Mouse (Mus musculus) forebrain, embryonic 13.5 days (tissue): ENCODE measurements around the gene Irs2. TPM values are rescaled to one million over a fixed set of nuclear protein-coding genes. Genes with fewer than 3 reads are reported as not detected.

ENCODE experiments used
- ATAC-seq: fragments of 200-750 bp; cut with Nextera tagmentation; 2 replicates; pipeline ENCODE4 v1.8.0; 2017
- H3K27ac ChIP-seq: fragments of 300-500 bp; sonication (generic); 2 replicates; pipeline ENCODE4 v1.5.1; 2015; ENCODE audit warnings: inconsistent platforms, mild to moderate bottlenecking, moderate library complexity
- H3K27me3 ChIP-seq: fragments of 300-500 bp; sonication (generic); 2 replicates; pipeline ENCODE4 v1.6.1; 2015; ENCODE audit warnings: mild to moderate bottlenecking, inconsistent platforms
- H3K36me3 ChIP-seq: fragments of 300-500 bp; sonication (generic); 2 replicates; pipeline ENCODE4 v1.6.1; 2015; ENCODE audit warnings: mild to moderate bottlenecking, inconsistent platforms; ENCODE audit not compliant: poor library complexity, severe bottlenecking
- H3K4me1 ChIP-seq: fragments of 300-500 bp; sonication (generic); 2 replicates; pipeline ENCODE4 v1.6.1; 2015; ENCODE audit warnings: inconsistent platforms
- H3K4me2 ChIP-seq: fragments of 300-500 bp; sonication (generic); 2 replicates; pipeline ENCODE4 v1.6.1; 2015; ENCODE audit warnings: inconsistent platforms, mild to moderate bottlenecking, moderate library complexity
- H3K4me3 ChIP-seq: fragments of 300-500 bp; sonication (generic); 2 replicates; pipeline ENCODE4 v1.5.1; 2015; ENCODE audit warnings: mild to moderate bottlenecking, inconsistent platforms
- H3K9ac ChIP-seq: fragments of 300-500 bp; sonication (generic); 2 replicates; pipeline ENCODE4 v1.6.1; 2015; ENCODE audit warnings: mild to moderate bottlenecking, inconsistent platforms
- H3K9me3 ChIP-seq: fragments of 300-500 bp; sonication (generic); replicated peaks from 2 replicates; pipeline ENCODE4 v1.6.1; 2016; ENCODE audit warnings: inconsistent platforms
- WGBS: fragments of 180-500 bp; shearing (Covaris S2); methylation state at CpG from one replicate; pipeline ENCODE4 v1.1.7; 2015; 5-methylcytosine and 5-hydroxymethylcytosine counted together
- polyA plus RNA-seq: library from polyadenylated mRNA; unstranded; fragments of >200 nt; fragmentation: Nextera tagmentation; extraction: Ambion mirVana; gene quantifications from 2 replicates; pipeline ENCODE4 v1.2.1, GENCODE M21; 2015

Gene Irs2
- polyA plus RNA-seq, 1 experiment from 2014 or later, result 4.5 TPM

DNA sequence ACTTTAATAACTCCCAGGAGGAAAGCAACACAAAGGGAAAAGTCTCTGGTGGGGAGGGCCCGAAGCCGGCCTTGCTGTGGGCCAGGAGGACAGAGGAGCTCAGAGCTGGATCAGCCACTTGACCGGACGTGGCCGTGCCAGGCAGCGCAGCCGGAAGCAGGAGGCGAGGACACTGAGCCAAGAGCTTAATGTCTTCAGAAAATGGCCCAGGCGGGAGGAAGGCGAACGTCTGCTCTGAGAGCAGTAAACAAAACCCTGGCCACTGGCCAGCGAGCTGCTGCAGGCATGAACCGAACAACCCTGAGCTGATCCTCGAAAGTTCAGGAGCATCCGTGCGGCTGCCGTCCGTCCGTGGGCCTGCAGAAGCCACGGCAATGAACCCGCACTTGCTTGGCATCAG is 29.9 kb downstream of the Irs2 start:
- H3K4me1 ChIP-seq, result peaks cover 38% of the 10 kb centered on the region
- H3K9me3 ChIP-seq, result no peaks in the 10 kb centered on the region
- H3K36me3 ChIP-seq, result no peaks in the 10 kb centered on the region
- peak overlapping the region; percentile 20; the same call in 1 of the 2 replicates for H3K4me2 ChIP-seq
- WGBS, result 42% methylated on average over 21 of the region's 21 CpGs
- no peak overlapping the region; the same call in 1 of the 2 replicates for H3K27ac ChIP-seq
- peak; percentile 57; the same call in 1 of the 2 replicates for ATAC-seq
- H3K27me3 ChIP-seq, result no peaks in the 10 kb centered on the region
- H3K9ac ChIP-seq, result no peak overlapping the region
- H3K4me3 ChIP-seq, result no peak overlapping the region

DNA sequence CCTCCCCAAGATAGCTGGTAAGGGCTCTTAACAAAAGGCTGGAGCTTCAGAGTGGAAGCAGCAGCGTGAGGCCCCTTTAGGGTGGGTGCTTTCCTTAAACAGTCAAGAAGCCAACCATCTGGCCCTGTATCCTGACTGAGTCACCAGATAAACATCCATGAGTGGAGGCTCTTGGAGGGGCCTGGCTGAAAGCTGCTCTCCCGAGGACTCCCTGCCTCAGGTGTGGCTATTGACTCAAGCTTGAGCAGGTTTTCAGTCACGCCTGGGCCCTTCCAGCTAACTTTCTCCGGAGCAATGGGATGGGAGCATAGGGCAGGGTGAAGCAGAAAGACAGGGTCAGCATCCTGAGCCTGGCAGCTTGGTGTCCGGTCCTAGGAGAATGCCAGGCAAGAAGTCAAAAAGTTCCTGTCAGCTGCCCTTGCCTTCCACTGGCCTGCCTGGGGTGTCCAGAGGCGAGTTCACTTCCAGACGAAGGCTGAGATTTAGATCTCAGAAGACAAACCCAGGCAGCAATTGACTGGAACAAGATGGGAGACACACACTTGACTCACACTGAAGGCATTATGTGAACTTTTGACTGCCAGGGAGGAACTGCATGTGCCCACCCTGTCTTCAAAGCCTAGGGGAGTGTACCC is 30.4 kb downstream of the Irs2 start:
- no peak for ATAC-seq
- H3K4me3 ChIP-seq, result no peak overlapping the region
- 0 out of 2 replicates have a peak overlapping the region, but pooled peaks have one; percentile 13 for H3K9ac ChIP-seq
- peaks cover 44% of the 10 kb centered on the region for H3K4me1 ChIP-seq
- no peak overlapping the region for H3K27ac ChIP-seq
- 72% methylated on average over 7 of the region's 7 CpGs for WGBS
- no peaks in the 10 kb centered on the region for H3K9me3 ChIP-seq
- no peaks in the 10 kb centered on the region for H3K27me3 ChIP-seq
- H3K36me3 ChIP-seq, result no peaks in the 10 kb centered on the region
- no peak overlapping the region; the same call in 1 of the 2 replicates for H3K4me2 ChIP-seq

DNA sequence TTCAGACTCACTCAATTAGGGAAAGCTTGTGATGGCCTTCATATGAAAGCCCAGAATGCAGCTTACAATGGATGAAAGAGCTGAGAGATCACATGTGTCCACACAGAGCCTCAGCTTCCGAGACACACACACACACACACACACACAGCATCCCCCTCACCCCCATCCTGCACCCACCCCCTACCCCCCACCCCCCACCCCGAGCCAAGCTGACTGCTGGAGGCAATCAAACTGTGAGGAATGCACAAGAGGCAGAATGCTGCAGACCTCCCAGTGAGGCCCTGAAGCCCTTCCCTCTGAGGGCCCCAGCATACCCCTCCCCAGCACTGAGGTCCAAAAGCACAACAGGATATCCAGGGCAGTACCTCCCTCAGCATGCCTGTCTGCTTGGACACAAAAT is 33.6 kb downstream of the Irs2 start:
- H3K27me3 ChIP-seq, result peaks cover 5% of the 10 kb centered on the region; the same call in 1 of the 2 replicates
- peaks cover 53% of the 10 kb centered on the region for H3K4me1 ChIP-seq
- H3K9me3 ChIP-seq, result no peaks in the 10 kb centered on the region
- ATAC-seq, result no peak
- H3K36me3 ChIP-seq, result no peaks in the 10 kb centered on the region
- no peak overlapping the region for H3K9ac ChIP-seq
- no peak overlapping the region for H3K4me3 ChIP-seq
- H3K27ac ChIP-seq, result no peak overlapping the region
- no peak overlapping the region for H3K4me2 ChIP-seq
- WGBS, result 5% methylated on average over 2 of the region's 2 CpGs

- ATAC-seq, result no peak
- WGBS, result 67% methylated on average over 4 of the region's 4 CpGs
- Histone ChIP-seq H3K4me1 (peaks cover 47% of the 10 kb centered on the region), H3K9ac (no peak overlapping the region), H3K27me3 (peaks cover 5% of the 10 kb centered on the region; the same call in 1 of the 2 replicates), H3K4me3 (no peak overlapping the region), H3K36me3 (no peaks in the 10 kb centered on the region), H3K9me3 (no peaks in the 10 kb centered on the region), H3K4me2 (no peak overlapping the region), H3K27ac (no peak overlapping the region)
Measured at GRCm38 (mm10) chr8:10974126-10974525, 34.1 kb downstream of the Irs2 start.

DNA sequence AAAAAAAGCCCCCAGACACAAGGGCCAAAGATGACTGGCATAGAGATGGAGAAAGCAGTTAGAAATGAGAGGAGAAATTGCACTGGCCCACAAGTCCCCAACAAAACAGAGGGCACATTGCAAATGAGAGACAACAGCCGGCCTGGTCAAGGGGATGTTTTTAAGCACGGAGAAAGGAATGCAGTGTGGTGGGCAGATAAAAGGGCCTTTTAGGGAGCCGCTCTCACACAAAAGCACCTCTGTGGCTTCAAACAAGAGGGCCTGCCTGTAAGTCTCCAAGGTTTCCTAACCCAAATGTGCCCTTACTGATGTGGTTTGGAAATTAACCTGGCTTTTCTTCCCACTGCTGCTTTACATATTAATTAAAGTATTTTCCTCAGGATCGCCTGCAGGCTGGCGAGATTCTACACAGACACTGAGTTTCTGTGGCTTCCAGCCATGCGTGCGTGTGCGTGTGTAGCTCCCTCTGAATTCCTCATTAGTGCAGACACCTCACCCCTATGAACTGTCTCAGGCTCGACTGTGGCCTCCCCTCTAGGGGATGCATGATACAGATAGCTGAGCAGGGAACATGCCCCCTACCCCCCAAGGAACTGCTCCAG is 35.3 kb downstream of the Irs2 start:
- H3K4me2 ChIP-seq, result peak overlapping the region; percentile 2; the same call in 1 of the 2 replicates

GRCm38 (mm10) chr8:10971984-10972383 is 36.3 kb downstream of the Irs2 start:
- no peak overlapping the region for H3K27ac ChIP-seq
- H3K27me3 ChIP-seq, result peaks cover 9% of the 10 kb centered on the region; the same call in 1 of the 2 replicates
- no peak overlapping the region for H3K4me3 ChIP-seq
- H3K9ac ChIP-seq, result no peak overlapping the region
- 39% methylated on average over 3 of the region's 3 CpGs for WGBS
- no peak overlapping the region for H3K4me2 ChIP-seq
- no peaks in the 10 kb centered on the region for H3K9me3 ChIP-seq
- H3K4me1 ChIP-seq, result peaks cover 29% of the 10 kb centered on the region
- ATAC-seq, result no peak
- H3K36me3 ChIP-seq, result no peaks in the 10 kb centered on the region

More for the DNA sequence above, 35.3 kb downstream of the Irs2 start:
- peaks cover 5% of the 10 kb centered on the region; the same call in 1 of the 2 replicates for H3K27me3 ChIP-seq
- no peaks in the 10 kb centered on the region for H3K36me3 ChIP-seq
- peaks cover 36% of the 10 kb centered on the region for H3K4me1 ChIP-seq
- 2% methylated on average over 9 of the region's 9 CpGs for WGBS
- H3K9ac ChIP-seq, result no peak overlapping the region
- ATAC-seq, result 0 out of 2 replicates have a peak, but pooled peaks have one; percentile 48
- H3K4me3 ChIP-seq, result no peak overlapping the region
- H3K27ac ChIP-seq, result no peak overlapping the region
- H3K9me3 ChIP-seq, result no peaks in the 10 kb centered on the region

GRCm38 (mm10) chr8:10971509-10971908 is 36.7 kb downstream of the Irs2 start:
- peaks cover 30% of the 10 kb centered on the region for H3K4me1 ChIP-seq
- 85% methylated on average over 5 of the region's 5 CpGs for WGBS
- no peak overlapping the region for H3K9ac ChIP-seq
- H3K9me3 ChIP-seq, result no peaks in the 10 kb centered on the region
- no peak for ATAC-seq
- H3K4me2 ChIP-seq, result no peak overlapping the region
- no peaks in the 10 kb centered on the region for H3K36me3 ChIP-seq
- H3K27me3 ChIP-seq, result peaks cover 11% of the 10 kb centered on the region; the same call in 1 of the 2 replicates
- H3K27ac ChIP-seq, result no peak overlapping the region
- no peak overlapping the region for H3K4me3 ChIP-seq

DNA sequence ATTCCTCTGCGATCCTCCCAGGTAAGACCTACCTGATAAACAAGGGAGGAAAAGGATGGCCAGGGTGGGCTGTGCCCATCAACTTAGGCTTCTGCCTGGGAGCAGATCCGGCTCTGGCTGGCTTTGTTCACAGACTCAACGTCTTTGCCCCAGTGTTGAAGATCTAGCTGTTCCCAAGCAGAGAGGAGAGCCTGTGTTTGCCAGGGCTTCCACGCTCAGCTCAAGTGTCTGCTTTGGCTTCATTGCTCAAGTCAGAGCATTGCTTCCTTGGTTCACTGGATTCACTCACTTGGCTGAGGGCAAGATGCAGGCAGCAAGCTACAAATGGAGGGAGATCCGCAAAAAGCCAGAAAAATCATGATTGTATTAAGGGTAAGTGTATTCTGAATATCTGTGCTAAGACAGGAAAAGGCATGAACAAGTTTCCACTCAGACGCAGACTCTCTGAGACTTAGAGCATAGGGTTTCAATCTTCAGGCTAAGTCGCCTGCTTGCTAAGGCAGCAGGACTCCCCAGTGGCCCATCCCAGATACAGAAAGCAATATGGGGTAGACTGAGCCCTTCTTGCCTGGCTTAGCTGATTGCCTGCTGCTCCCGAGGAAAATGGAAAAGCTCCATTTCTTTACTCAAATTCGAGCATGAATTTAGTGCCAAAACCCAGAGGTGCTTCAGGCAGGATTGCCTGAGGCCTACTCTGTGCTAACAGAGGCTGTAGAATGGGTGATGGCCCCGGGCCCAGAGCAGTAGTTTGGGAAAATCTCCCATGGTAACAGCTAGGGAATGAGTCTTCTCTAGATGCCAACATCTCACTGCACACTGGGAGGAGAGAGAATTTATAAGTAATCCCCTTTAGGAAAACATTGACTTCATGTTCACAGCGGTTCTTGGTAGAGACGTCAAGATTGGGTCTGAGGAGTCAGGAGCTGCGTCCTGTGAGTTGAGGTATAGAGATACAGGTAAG is 37.5 kb downstream of the Irs2 start:
- ATAC-seq, result no peak
- H3K27ac ChIP-seq, result no peak overlapping the region
- no peak overlapping the region for H3K4me2 ChIP-seq
- H3K4me1 ChIP-seq, result peaks cover 38% of the 10 kb centered on the region
- H3K4me3 ChIP-seq, result no peak overlapping the region
- H3K27me3 ChIP-seq, result peaks cover 11% of the 10 kb centered on the region; the same call in 1 of the 2 replicates
- H3K9ac ChIP-seq, result no peak overlapping the region
- H3K36me3 ChIP-seq, result no peaks in the 10 kb centered on the region
- no peaks in the 10 kb centered on the region for H3K9me3 ChIP-seq
- 81% methylated on average over 13 of the region's 13 CpGs for WGBS

DNA sequence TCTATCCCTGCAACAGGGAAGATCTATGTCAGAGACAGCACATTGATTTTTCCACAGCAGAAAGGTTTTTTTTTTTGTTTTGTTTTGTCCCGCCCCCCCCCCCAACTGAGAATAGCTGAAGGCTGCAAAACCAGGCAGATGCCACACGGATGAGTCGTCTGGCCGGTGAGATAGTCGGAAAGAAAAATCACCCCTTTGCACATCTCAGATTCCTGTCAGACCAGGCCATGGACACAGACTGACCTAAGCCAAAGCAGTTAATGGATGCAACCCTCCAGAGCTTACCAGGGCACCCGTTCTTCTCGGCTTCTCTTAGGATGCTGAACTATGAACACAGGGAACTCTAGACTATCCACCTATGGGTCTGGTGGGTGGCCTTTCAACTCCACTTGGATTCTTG is 39.6 kb downstream of the Irs2 start:
- ATAC-seq, result no peak
- Histone ChIP-seq H3K9ac (no peak overlapping the region), H3K4me3 (no peak overlapping the region), H3K4me1 (peaks cover 41% of the 10 kb centered on the region), H3K27ac (no peak overlapping the region), H3K9me3 (no peaks in the 10 kb centered on the region), H3K36me3 (no peaks in the 10 kb centered on the region), H3K27me3 (peaks cover 11% of the 10 kb centered on the region; the same call in 1 of the 2 replicates), H3K4me2 (no peak overlapping the region)
- 64% methylated on average over 7 of the region's 7 CpGs for WGBS

DNA sequence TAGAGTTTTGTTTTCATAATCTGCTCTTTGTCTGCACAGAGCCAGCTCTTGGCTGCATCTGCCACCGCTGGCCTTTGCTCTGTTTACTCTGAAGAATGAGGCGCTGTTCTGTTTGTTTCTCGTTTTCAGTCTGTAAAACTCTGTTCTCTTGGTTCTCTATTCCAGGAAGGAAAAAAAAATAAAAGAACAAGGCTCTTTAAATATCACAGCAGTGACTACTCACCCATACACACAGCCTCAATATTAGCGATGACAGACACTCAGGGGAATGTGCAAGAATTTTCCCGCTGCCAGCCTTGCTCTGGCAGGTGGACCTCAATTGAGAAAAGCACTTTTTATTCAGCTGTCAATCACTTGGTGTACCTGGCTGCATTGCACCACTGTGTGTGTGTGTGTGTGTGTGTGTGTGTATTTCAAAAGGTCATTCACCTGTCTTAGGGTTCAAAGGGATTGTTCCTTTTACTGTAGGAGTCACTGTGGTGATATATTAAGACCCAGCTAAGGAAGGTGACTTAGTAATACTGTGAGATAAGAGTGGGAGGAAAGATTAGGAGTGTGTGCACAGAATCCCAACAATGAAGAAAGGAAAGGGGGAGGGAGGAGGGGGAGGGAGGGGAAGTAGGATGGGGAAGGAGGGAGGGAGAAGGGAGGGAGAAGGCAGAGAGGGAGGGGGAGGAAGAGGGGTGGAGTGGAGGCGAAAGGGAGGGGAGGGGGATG is 42.7 kb downstream of the Irs2 start:
- 2% methylated on average over 6 of the region's 6 CpGs for WGBS
- Histone ChIP-seq H3K9me3 (no peaks in the 10 kb centered on the region), H3K36me3 (no peaks in the 10 kb centered on the region), H3K4me1 (peaks cover 44% of the 10 kb centered on the region), H3K27ac (no peak overlapping the region), H3K4me2 (no peak overlapping the region), H3K4me3 (no peak overlapping the region), H3K27me3 (peaks cover 13% of the 10 kb centered on the region), H3K9ac (no peak overlapping the region)
- ATAC-seq, result peak; percentile 47; the same call in 1 of the 2 replicates

DNA sequence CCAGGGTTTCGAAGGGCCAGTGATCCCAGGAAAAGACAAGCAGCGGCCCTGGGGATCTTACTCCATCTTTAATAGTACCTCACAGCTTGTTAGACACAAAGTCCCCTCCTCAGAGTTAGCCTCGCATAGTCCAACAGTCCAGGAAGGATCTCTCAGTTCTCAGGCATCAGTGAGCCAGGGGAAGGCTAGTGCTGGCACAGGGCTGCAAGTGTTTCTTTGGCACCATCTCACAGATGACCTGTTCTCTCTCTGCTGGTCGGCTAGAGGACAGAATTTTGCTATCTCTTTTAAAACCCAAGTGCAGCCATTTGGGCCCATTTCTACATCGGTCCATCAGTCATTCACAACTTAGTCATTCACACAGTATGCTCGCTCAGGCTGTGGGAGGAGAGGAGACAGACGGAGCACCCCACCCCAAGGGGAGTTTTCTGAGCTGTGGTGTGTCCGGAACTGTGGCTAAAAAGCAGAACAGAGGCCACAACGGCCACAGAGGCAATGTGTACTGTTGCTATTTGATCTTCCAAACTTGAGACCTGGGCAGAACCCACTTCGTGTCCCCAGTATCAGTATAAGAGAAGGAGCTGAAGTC is 43.7 kb downstream of the Irs2 start:
- no peaks in the 10 kb centered on the region for H3K36me3 ChIP-seq
- 66% methylated on average over 10 of the region's 10 CpGs for WGBS
- no peak for ATAC-seq

More for the DNA sequence above, 43.7 kb downstream of the Irs2 start:
- Histone ChIP-seq H3K4me2 (no peak overlapping the region), H3K9ac (no peak overlapping the region), H3K9me3 (no peaks in the 10 kb centered on the region), H3K27ac (no peak overlapping the region), H3K4me3 (no peak overlapping the region), H3K4me1 (peaks cover 50% of the 10 kb centered on the region), H3K27me3 (peaks cover 13% of the 10 kb centered on the region)
